Mouse (Mus musculus) olfactory bulb, adult 2 months (tissue): ENCODE results near the gene Daw1.

Experiments used
- CTCF ChIP-seq: fragments of 200-500 bp; IDR thresholded peaks from 2 replicates; pipeline ENCODE4 v1.5.1; 2012; ENCODE audit warnings: low read depth, mild to moderate bottlenecking, low read length, moderate library complexity; ENCODE audit not compliant: insufficient read depth
- POLR2A ChIP-seq: fragments of 200-500 bp; IDR thresholded peaks from 2 replicates; pipeline ENCODE4 v1.6.1; 2012; ENCODE audit warnings: mild to moderate bottlenecking, low read depth, low read length, moderate library complexity; ENCODE audit not compliant: insufficient read depth

GRCm38 (mm10) chr1:83169158-83169557, 9.6 kb downstream of the Daw1 start:
- TF ChIP-seq CTCF (no peak), POLR2A (no peak)
